Mouse (Mus musculus): ENCODE measurements at regions not wholly inside any gene's neighbourhood (a gene's known extent, or its start where the extent isn't known, plus 50 kb on each side); places are given as distances from the start of the nearest gene placed in this dataset.

DNA sequence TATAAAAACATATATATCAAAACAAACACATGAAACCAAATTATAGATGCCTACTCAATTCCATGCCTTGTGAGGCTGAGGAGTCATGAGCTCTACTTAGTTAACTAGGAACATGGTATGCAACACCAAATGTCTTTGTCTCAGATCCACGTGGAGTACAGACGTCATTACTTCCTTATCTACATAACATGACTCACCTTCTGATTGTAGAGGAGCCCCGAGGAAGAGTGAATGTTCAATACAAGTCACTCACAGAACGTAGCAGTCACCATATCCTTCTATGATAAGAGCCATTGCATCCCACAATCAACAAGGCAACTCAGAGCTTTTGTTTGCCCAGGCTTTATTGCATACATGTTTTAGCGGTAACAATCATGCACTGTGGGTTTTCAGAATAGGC is 364.6 kb downstream of the Rps29 start:
- Histone ChIP-seq H3K4me1 (ENCODE audit: control insufficient read depth, insufficient read depth, low read length) (no peaks in the 10 kb centered on the region), H3K27me3 (replicated peaks; ENCODE audit: control insufficient read depth, insufficient read depth, low read length) (no peaks in the 10 kb centered on the region), H3K27ac (replicated peaks; ENCODE audit: low read depth, low read length) (no peak overlapping the region), H3K9me3 (ENCODE audit: control insufficient read depth, low read length) (no peaks in the 10 kb centered on the region), H3K4me2 (ENCODE audit: low read depth, low read length) (no peak overlapping the region), H3K36me3 (ENCODE audit: control insufficient read depth, insufficient read depth, low read length) (no peaks in the 10 kb centered on the region), H3K9ac (ENCODE audit: low read depth, low read length) (no peak overlapping the region), H3K4me3 (ENCODE audit: low read depth, low read length) (no peak overlapping the region)
- ATAC-seq (ENCODE audit: low read depth), result no peak
- no peak for DNase-seq (ENCODE audit: low spot score)
- 79% methylated on average over 5 of the region's 5 CpGs for WGBS

- Histone ChIP-seq H3K27ac (replicated peaks; ENCODE audit: low read depth, low read length) (no peak overlapping the region), H3K9ac (ENCODE audit: low read depth, low read length) (no peak overlapping the region), H3K36me3 (ENCODE audit: control insufficient read depth, insufficient read depth, low read length) (no peaks in the 10 kb centered on the region), H3K27me3 (replicated peaks; ENCODE audit: control insufficient read depth, insufficient read depth, low read length) (no peaks in the 10 kb centered on the region), H3K9me3 (ENCODE audit: control insufficient read depth, low read length) (no peaks in the 10 kb centered on the region), H3K4me2 (ENCODE audit: low read depth, low read length) (no peak overlapping the region), H3K4me1 (ENCODE audit: control insufficient read depth, insufficient read depth, low read length) (no peaks in the 10 kb centered on the region), H3K4me3 (ENCODE audit: low read depth, low read length) (no peak overlapping the region)
- DNase-seq (ENCODE audit: low spot score) (no peak), ATAC-seq (ENCODE audit: low read depth) (no peak)
- WGBS, result 85% methylated on average over 4 of the region's 4 CpGs
These were observed 375.4 kb downstream of the Rps29 start for GRCm38 (mm10) chr12:68783636-68784035.

GRCm38 (mm10) chr12:68775503-68775902 is 383.5 kb downstream of the Rps29 start:
- 70% methylated on average over 2 of the region's 2 CpGs for WGBS
- ATAC-seq (ENCODE audit: low read depth) (no peak), DNase-seq (ENCODE audit: low spot score) (no peak)
- no peak overlapping the region for H3K27ac ChIP-seq (replicated peaks; ENCODE audit: low read depth, low read length)
- H3K9ac ChIP-seq (ENCODE audit: low read depth, low read length), result no peak overlapping the region
- no peaks in the 10 kb centered on the region for H3K9me3 ChIP-seq (ENCODE audit: control insufficient read depth, low read length)
- H3K27me3 ChIP-seq (replicated peaks; ENCODE audit: control insufficient read depth, insufficient read depth, low read length), result no peaks in the 10 kb centered on the region
- H3K4me1 ChIP-seq (ENCODE audit: control insufficient read depth, insufficient read depth, low read length), result no peaks in the 10 kb centered on the region
- no peak overlapping the region for H3K4me3 ChIP-seq (ENCODE audit: low read depth, low read length)
- H3K4me2 ChIP-seq (ENCODE audit: low read depth, low read length), result no peak overlapping the region
- H3K36me3 ChIP-seq (ENCODE audit: control insufficient read depth, insufficient read depth, low read length), result no peaks in the 10 kb centered on the region

- Histone ChIP-seq H3K27me3 (replicated peaks; ENCODE audit: control insufficient read depth, insufficient read depth, low read length) (no peaks in the 10 kb centered on the region), H3K4me1 (ENCODE audit: control insufficient read depth, insufficient read depth, low read length) (no peaks in the 10 kb centered on the region), H3K4me3 (ENCODE audit: low read depth, low read length) (no peak overlapping the region), H3K9me3 (ENCODE audit: control insufficient read depth, low read length) (no peaks in the 10 kb centered on the region), H3K36me3 (ENCODE audit: control insufficient read depth, insufficient read depth, low read length) (no peaks in the 10 kb centered on the region), H3K27ac (replicated peaks; ENCODE audit: low read depth, low read length) (no peak overlapping the region), H3K9ac (ENCODE audit: low read depth, low read length) (no peak overlapping the region), H3K4me2 (ENCODE audit: low read depth, low read length) (no peak overlapping the region)
- WGBS, result 83% methylated on average over 8 of the region's 8 CpGs
- DNase-seq (ENCODE audit: low spot score) (no peak), ATAC-seq (ENCODE audit: low read depth) (no peak)
These were observed 384.2 kb downstream of the Rps29 start for GRCm38 (mm10) chr12:68774800-68775199.

- no peak overlapping the region for H3K4me2 ChIP-seq (ENCODE audit: low read depth, low read length)
- no peaks in the 10 kb centered on the region for H3K9me3 ChIP-seq (ENCODE audit: control insufficient read depth, low read length)
- DNase-seq (ENCODE audit: low spot score) (no peak), ATAC-seq (ENCODE audit: low read depth) (no peak)
- no peaks in the 10 kb centered on the region for H3K36me3 ChIP-seq (ENCODE audit: control insufficient read depth, insufficient read depth, low read length)
- no peak overlapping the region for H3K4me3 ChIP-seq (ENCODE audit: low read depth, low read length)
- H3K9ac ChIP-seq (ENCODE audit: low read depth, low read length), result no peak overlapping the region
- H3K27ac ChIP-seq (replicated peaks; ENCODE audit: low read depth, low read length), result no peak overlapping the region
- H3K4me1 ChIP-seq (ENCODE audit: control insufficient read depth, insufficient read depth, low read length), result no peaks in the 10 kb centered on the region
- H3K27me3 ChIP-seq (replicated peaks; ENCODE audit: control insufficient read depth, insufficient read depth, low read length), result no peaks in the 10 kb centered on the region
- WGBS, result 75% methylated on average over 7 of the region's 7 CpGs
These were observed 400.5 kb downstream of the Rps29 start for GRCm38 (mm10) chr12:68758263-68759020.

- no peak overlapping the region for H3K9ac ChIP-seq (ENCODE audit: low read depth, low read length)
- 44% methylated on average over 2 of the region's 2 CpGs for WGBS
- DNase-seq (ENCODE audit: low spot score) (peak; percentile 4), ATAC-seq (ENCODE audit: low read depth) (no peak)
- H3K27me3 ChIP-seq (replicated peaks; ENCODE audit: control insufficient read depth, insufficient read depth, low read length), result no peaks in the 10 kb centered on the region
- H3K4me3 ChIP-seq (ENCODE audit: low read depth, low read length), result no peak overlapping the region
- H3K27ac ChIP-seq (replicated peaks; ENCODE audit: low read depth, low read length), result no peak overlapping the region
- H3K4me1 ChIP-seq (ENCODE audit: control insufficient read depth, insufficient read depth, low read length), result no peaks in the 10 kb centered on the region
- H3K4me2 ChIP-seq (ENCODE audit: low read depth, low read length), result no peak overlapping the region
- no peaks in the 10 kb centered on the region for H3K36me3 ChIP-seq (ENCODE audit: control insufficient read depth, insufficient read depth, low read length)
- H3K9me3 ChIP-seq (ENCODE audit: control insufficient read depth, low read length), result no peaks in the 10 kb centered on the region
These were observed 430.1 kb downstream of the Rps29 start for GRCm38 (mm10) chr12:68728882-68729281.

DNA sequence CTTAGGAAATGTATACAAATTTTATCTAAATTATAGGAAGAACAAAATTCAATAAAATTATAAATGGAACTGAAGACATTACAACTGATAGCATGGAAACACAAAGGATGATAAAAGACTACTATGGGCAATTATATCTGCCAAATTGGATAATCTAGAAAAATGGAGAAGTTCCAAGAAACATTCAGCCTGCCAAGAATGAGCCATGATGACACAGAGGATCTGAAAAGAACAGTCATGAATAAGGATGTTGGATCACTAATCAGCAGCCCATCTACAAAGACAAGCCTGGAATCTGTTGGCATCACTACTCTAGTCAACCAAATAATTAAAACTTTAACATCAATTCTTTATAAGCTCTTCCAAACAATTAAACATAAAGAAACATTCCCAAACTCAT is 440.0 kb downstream of the Rps29 start:
- DNase-seq (ENCODE audit: low spot score) (no peak), ATAC-seq (ENCODE audit: low read depth) (no peak)
- H3K27me3 ChIP-seq (replicated peaks; ENCODE audit: control insufficient read depth, insufficient read depth, low read length), result no peaks in the 10 kb centered on the region
- no peak overlapping the region for H3K4me2 ChIP-seq (ENCODE audit: low read depth, low read length)
- H3K27ac ChIP-seq (replicated peaks; ENCODE audit: low read depth, low read length), result no peak overlapping the region
- H3K4me1 ChIP-seq (ENCODE audit: control insufficient read depth, insufficient read depth, low read length), result no peaks in the 10 kb centered on the region
- no peaks in the 10 kb centered on the region for H3K9me3 ChIP-seq (ENCODE audit: control insufficient read depth, low read length)
- H3K9ac ChIP-seq (ENCODE audit: low read depth, low read length), result no peak overlapping the region
- no peaks in the 10 kb centered on the region for H3K36me3 ChIP-seq (ENCODE audit: control insufficient read depth, insufficient read depth, low read length)
- H3K4me3 ChIP-seq (ENCODE audit: low read depth, low read length), result no peak overlapping the region

GRCm38 (mm10) chr12:68694275-68695267 is 464.4 kb downstream of the Rps29 start:
- Histone ChIP-seq H3K4me1 (ENCODE audit: control insufficient read depth, insufficient read depth, low read length) (no peaks in the 10 kb centered on the region; the same call in 1 of the 2 replicates), H3K27ac (replicated peaks; ENCODE audit: low read depth, low read length) (no peak overlapping the region), H3K4me3 (ENCODE audit: low read depth, low read length) (no peak overlapping the region), H3K36me3 (ENCODE audit: control insufficient read depth, insufficient read depth, low read length) (no peaks in the 10 kb centered on the region), H3K4me2 (ENCODE audit: low read depth, low read length) (no peak overlapping the region), H3K9ac (ENCODE audit: low read depth, low read length) (no peak overlapping the region), H3K9me3 (ENCODE audit: control insufficient read depth, low read length) (no peaks in the 10 kb centered on the region), H3K27me3 (replicated peaks; ENCODE audit: control insufficient read depth, insufficient read depth, low read length) (no peaks in the 10 kb centered on the region)
- ATAC-seq (ENCODE audit: low read depth) (no peak), DNase-seq (ENCODE audit: low spot score) (peak; percentile 47)
- WGBS, result 52% methylated on average over 11 of the region's 11 CpGs
